19 mouse cellular contexts compared by ENCODE assay signal in genomic region chr8:120846018-120846417, GRCm38 (mm10).
"Had no signal": no experiment of that assay in that cellular context is flagged by ENCODE, and none has a peak within 500 bp of the region (broad histone marks: within the 10 kb centered on the region; RNA-seq: fewer than 3 reads in every experiment).

No protein-coding gene starts in this region.

- H3K36me3 ChIP-seq: liver, embryonic 15.5 days; midbrain, embryonic 12.5 days had no signal

- ATAC-seq: intestine, postnatal 0 days; lung, postnatal 0 days; midbrain, embryonic 16.5 days had no signal

- H3K4me2 ChIP-seq: liver, embryonic 11.5 days; liver, embryonic 15.5 days; midbrain, embryonic 12.5 days had no signal

- H3K9me3 ChIP-seq: liver, embryonic 15.5 days; midbrain, embryonic 12.5 days had no signal

- H3K27ac ChIP-seq: kidney, postnatal 0 days; liver, embryonic 15.5 days; macrophage; midbrain, embryonic 12.5 days had no signal

- H3K9ac ChIP-seq: liver, embryonic 15.5 days; midbrain, embryonic 12.5 days had no signal

- H3K4me1 ChIP-seq: liver, embryonic 15.5 days; megakaryocyte, embryonic 14.5 days had no signal

- H3K4me3 ChIP-seq: liver, embryonic 15.5 days; megakaryocyte, embryonic 14.5 days; midbrain, embryonic 12.5 days had no signal

- DNase-seq: kidney, adult 8-10 months; kidney, postnatal 36 days; layer of hippocampus, adult 9-11 months; layer of hippocampus, postnatal 36 days; lung, adult 2 months; retina, postnatal 1 day; right cerebral cortex, postnatal 4 days; spleen, adult 18-20 months; thymus, adult 18-20 months; thymus, postnatal 14 days had no signal
